Mouse (Mus musculus): ENCODE measurements around the gene Nr1h2. TPM values are rescaled to one million over a fixed set of nuclear protein-coding genes. Genes with fewer than 3 reads are reported as not detected.
A peak's percentile ranks its signal among the peaks of the same experiment; 100 is the strongest.

The Nr1h2 gene
- polyA plus RNA-seq, 1 experiment from 2014 or later: 80.6 TPM

DNA sequence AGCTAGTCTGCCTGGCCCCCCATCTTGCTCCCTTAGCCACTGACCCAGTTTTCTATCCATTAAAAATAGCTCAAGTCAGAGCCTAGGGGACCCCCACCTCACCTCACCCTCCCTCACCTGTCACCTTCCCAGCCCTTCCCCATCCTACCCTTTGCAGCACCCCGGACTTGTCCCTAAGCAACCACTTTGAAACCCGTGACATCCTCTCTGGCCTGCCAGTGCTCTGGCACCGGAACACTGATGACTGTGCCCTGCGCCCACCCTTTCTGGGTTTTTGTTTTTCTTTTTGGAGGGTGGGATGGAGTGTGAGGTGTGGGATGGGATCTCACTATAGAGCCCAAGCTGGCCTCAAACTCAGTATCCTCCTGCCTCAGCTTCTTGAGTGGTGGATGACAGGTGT is 43.9 kb upstream of the Nr1h2 start:
- no peak overlapping the region for H3K4me2 ChIP-seq (ENCODE audit: low read length)
- H3K9me3 ChIP-seq (replicated peaks; ENCODE audit: low read length): no peaks in the 10 kb centered on the region
- whole genome bisulfite sequencing: 92% methylated on average over 4 of the region's 4 CpGs
- H3K4me3 ChIP-seq (replicated peaks; ENCODE audit: low read depth, low read length): no peak overlapping the region
- no peak for TF ChIP-seq CTCF (IDR thresholded peaks at IDR 0.05; ENCODE audit: low read depth)
- H3K27ac ChIP-seq: no peak overlapping the region
- no peaks in the 10 kb centered on the region for H3K4me1 ChIP-seq (replicated peaks; ENCODE audit: insufficient read depth, low read length)
- no peak for ATAC-seq (replicated peaks; ENCODE audit: low FRiP score, low read depth)
- peaks cover 25% of the 10 kb centered on the region for H3K27me3 ChIP-seq (ENCODE audit: insufficient read depth, low read length)
- no peak overlapping the region for H3K9ac ChIP-seq (ENCODE audit: low read depth, low read length)
- H3K36me3 ChIP-seq (ENCODE audit: insufficient read depth, low read length): no peaks in the 10 kb centered on the region
- DNase-seq (ENCODE audit: low spot score): no peak

DNA sequence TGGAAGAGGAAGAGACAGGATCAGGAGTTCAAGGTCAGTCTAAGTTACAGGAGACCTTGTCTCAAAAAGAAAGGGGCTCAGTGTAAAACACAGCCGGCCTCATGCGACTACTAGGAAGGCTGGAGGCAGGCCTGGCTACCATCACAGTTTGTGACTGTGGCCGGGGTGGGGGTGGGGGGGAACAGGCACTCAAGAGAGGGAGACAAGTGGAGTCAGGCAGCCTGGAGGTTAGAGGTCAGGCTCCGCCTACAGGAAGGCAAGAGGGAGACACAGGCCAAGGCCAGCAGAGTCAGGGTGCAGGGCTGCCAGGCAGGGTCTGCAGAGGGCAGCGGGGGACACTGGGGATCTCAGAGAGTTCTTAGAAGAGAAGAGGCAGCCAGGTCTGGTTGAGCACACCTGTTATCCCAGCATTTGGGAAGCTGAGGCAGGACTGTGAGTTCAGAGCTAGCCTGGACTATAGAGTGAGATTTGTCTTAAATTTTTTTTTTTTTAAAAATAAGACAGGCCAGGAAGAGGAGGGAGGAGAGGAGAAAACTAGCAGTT is 43.3 kb upstream of the Nr1h2 start:
- Histone ChIP-seq H3K9me3 (replicated peaks; ENCODE audit: low read length) (no peaks in the 10 kb centered on the region), H3K4me3 (replicated peaks; ENCODE audit: low read depth, low read length) (no peak overlapping the region), H3K27ac (no peak overlapping the region), H3K4me2 (ENCODE audit: low read length) (no peak overlapping the region), H3K36me3 (ENCODE audit: insufficient read depth, low read length) (no peaks in the 10 kb centered on the region), H3K4me1 (replicated peaks; ENCODE audit: insufficient read depth, low read length) (no peaks in the 10 kb centered on the region), H3K27me3 (ENCODE audit: insufficient read depth, low read length) (peaks cover 25% of the 10 kb centered on the region), H3K9ac (ENCODE audit: low read depth, low read length) (no peak overlapping the region)
- DNase-seq (ENCODE audit: low spot score) (no peak), ATAC-seq (replicated peaks; ENCODE audit: low FRiP score, low read depth) (no peak)
- no peak for TF ChIP-seq CTCF (IDR thresholded peaks at IDR 0.05; ENCODE audit: low read depth)
- 52% methylated on average over 5 of the region's 5 CpGs for WGBS

DNA sequence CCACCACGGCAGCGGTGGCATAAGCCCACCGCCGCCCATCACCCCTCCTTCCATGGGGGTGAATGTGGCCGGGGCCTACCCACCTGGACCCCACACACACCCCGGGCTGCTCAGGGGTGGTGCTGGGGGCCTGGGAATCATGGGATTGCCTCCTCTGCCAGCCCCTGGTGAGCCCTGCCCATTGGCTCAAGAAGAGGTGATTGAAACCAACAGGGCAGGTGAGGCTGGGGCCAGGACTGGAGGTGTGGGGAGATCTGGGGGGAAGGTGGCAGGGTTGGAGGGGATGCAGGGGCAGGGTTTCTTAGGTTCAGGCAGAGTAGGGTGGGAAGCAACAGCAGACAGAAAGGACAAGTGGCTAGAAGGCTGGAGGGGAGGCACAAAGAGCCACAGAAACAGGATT is 42.3 kb upstream of the Nr1h2 start:
- no peak for TF ChIP-seq CTCF (IDR thresholded peaks at IDR 0.05; ENCODE audit: low read depth)

DNA sequence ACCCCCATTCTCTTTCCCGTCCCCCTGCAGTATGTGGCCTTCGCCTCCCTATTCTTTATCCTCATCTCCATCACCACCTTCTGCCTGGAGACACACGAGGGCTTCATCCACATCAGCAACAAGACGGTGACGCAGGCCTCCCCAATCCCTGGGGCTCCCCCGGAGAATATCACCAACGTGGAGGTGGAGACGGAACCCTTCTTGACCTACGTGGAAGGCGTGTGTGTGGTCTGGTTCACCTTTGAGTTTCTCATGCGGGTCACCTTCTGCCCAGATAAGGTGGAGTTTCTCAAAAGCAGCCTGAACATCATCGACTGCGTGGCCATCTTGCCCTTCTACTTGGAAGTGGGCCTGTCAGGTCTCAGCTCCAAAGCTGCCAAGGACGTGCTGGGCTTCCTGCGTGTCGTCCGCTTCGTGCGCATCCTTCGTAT is 41.4 kb upstream of the Nr1h2 start:
- no peak overlapping the region for H3K9ac ChIP-seq (ENCODE audit: low read depth, low read length)
- DNase-seq (ENCODE audit: low spot score) (no peak), ATAC-seq (replicated peaks; ENCODE audit: low FRiP score, low read depth) (no peak)
- no peak overlapping the region for H3K4me2 ChIP-seq (ENCODE audit: low read length)
- peaks cover 27% of the 10 kb centered on the region for H3K27me3 ChIP-seq (ENCODE audit: insufficient read depth, low read length)
- WGBS: 90% methylated on average over 20 of the region's 20 CpGs
- H3K27ac ChIP-seq: no peak overlapping the region
- H3K9me3 ChIP-seq (replicated peaks; ENCODE audit: low read length): no peaks in the 10 kb centered on the region
- H3K4me3 ChIP-seq (replicated peaks; ENCODE audit: low read depth, low read length): no peak overlapping the region
- H3K36me3 ChIP-seq (ENCODE audit: insufficient read depth, low read length): no peaks in the 10 kb centered on the region
- peaks cover 3% of the 10 kb centered on the region; the same call in 1 of the 2 replicates for H3K4me1 ChIP-seq (replicated peaks; ENCODE audit: insufficient read depth, low read length)
- TF ChIP-seq CTCF (IDR thresholded peaks at IDR 0.05; ENCODE audit: low read depth): no peak

More for the DNA sequence above, 42.3 kb upstream of the Nr1h2 start:
- H3K36me3 ChIP-seq (ENCODE audit: insufficient read depth, low read length): no peaks in the 10 kb centered on the region
- 93% methylated on average over 6 of the region's 6 CpGs for WGBS
- no peaks in the 10 kb centered on the region; the same call in 1 of the 2 replicates for H3K4me1 ChIP-seq (replicated peaks; ENCODE audit: insufficient read depth, low read length)
- H3K4me3 ChIP-seq (replicated peaks; ENCODE audit: low read depth, low read length): no peak overlapping the region
- no peak overlapping the region for H3K4me2 ChIP-seq (ENCODE audit: low read length)
- H3K27ac ChIP-seq: no peak overlapping the region
- no peak for ATAC-seq (replicated peaks; ENCODE audit: low FRiP score, low read depth)
- no peak for DNase-seq (ENCODE audit: low spot score)
- H3K9ac ChIP-seq (ENCODE audit: low read depth, low read length): no peak overlapping the region
- no peaks in the 10 kb centered on the region for H3K9me3 ChIP-seq (replicated peaks; ENCODE audit: low read length)
- H3K27me3 ChIP-seq (ENCODE audit: insufficient read depth, low read length): peaks cover 27% of the 10 kb centered on the region

DNA sequence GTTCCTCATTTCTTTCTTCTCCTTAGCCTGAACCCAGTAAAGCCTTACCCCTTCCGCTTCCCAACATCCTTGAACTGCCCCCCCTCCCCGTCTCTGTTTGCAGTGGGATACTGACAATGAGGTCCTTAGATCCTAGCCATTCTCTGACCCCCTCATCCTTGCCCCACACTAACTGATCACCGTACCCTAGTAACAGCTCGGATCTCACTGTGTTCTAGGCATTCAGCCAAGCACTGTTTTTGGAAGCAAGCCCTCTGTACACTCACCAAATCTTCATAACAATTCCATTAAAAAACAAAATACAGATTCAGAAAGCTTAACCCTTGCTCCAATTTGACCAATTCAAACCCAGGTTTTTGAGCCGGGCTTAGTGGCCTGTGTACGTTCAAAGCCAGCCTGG is 40.5 kb upstream of the Nr1h2 start:
- Histone ChIP-seq H3K4me2 (ENCODE audit: low read length) (no peak overlapping the region), H3K36me3 (ENCODE audit: insufficient read depth, low read length) (no peaks in the 10 kb centered on the region), H3K4me1 (replicated peaks; ENCODE audit: insufficient read depth, low read length) (peaks cover 3% of the 10 kb centered on the region; the same call in 1 of the 2 replicates), H3K27ac (no peak overlapping the region), H3K4me3 (replicated peaks; ENCODE audit: low read depth, low read length) (no peak overlapping the region), H3K9me3 (replicated peaks; ENCODE audit: low read length) (no peaks in the 10 kb centered on the region), H3K9ac (ENCODE audit: low read depth, low read length) (no peak overlapping the region), H3K27me3 (ENCODE audit: insufficient read depth, low read length) (peaks cover 34% of the 10 kb centered on the region)
- TF ChIP-seq CTCF (IDR thresholded peaks at IDR 0.05; ENCODE audit: low read depth): no peak
- no peak for ATAC-seq (replicated peaks; ENCODE audit: low FRiP score, low read depth)
- 61% methylated on average over 6 of the region's 6 CpGs for WGBS
- DNase-seq (ENCODE audit: low spot score): no peak

DNA sequence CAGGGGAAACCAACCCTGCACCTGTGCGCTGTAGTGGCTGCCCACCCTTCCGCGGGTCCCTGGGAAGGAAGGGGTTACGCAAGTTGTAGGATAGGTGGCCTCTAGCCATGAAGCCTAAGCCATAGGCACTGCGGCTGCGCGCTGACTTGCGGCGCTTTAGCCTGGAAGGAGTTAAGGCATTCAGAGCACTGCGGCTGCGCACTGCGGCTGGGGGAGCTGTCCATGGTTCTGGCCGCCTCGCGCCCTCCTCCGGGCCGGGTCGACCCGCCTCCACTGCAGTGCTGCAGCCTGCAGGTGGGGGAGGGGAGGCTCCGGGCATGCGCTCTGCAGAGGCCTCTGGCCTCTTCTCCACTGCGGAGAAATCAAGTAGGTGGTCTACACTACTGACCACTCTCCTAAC is 40.0 kb upstream of the Nr1h2 start:
- Histone ChIP-seq H3K36me3 (ENCODE audit: insufficient read depth, low read length) (no peaks in the 10 kb centered on the region), H3K9ac (ENCODE audit: low read depth, low read length) (no peak overlapping the region), H3K4me3 (replicated peaks; ENCODE audit: low read depth, low read length) (no peak overlapping the region), H3K4me1 (replicated peaks; ENCODE audit: insufficient read depth, low read length) (peaks cover 3% of the 10 kb centered on the region; the same call in 1 of the 2 replicates), H3K4me2 (ENCODE audit: low read length) (0 out of 2 replicates have a peak overlapping the region, but pooled peaks have one; percentile 13), H3K9me3 (replicated peaks; ENCODE audit: low read length) (no peaks in the 10 kb centered on the region), H3K27ac (no peak overlapping the region), H3K27me3 (ENCODE audit: insufficient read depth, low read length) (peaks cover 37% of the 10 kb centered on the region)
- TF ChIP-seq CTCF (IDR thresholded peaks at IDR 0.05; ENCODE audit: low read depth): no peak
- WGBS: under 1% methylated on average over 21 of the region's 22 CpGs
- DNase-seq (ENCODE audit: low spot score) (peak; percentile 84), ATAC-seq (replicated peaks; ENCODE audit: low FRiP score, low read depth) (0 out of 2 replicates have a peak, but pooled peaks have one; percentile 9)

DNA sequence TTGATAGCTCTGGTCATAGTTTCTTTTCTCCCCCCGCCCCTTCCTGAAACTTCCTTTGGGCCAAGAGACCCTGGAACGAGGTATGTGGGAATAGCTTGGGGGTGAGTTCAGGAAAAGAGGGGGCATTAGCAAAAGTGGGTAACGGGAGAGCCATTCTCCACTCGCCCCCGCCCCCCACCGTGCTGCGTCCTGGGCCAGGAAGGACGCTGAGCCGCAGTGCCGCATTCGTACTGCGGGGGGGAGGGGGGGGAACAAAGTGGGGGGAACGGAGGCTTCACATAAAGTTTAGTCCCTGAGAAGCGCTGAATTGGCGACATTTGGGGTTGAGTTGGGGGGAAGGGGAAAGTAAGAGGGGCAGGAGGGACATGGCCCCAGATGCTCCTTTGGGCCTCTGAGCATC is 39.3 kb upstream of the Nr1h2 start:
- Histone ChIP-seq H3K9ac (ENCODE audit: low read depth, low read length) (no peak overlapping the region), H3K27me3 (ENCODE audit: insufficient read depth, low read length) (peaks cover 43% of the 10 kb centered on the region), H3K4me1 (replicated peaks; ENCODE audit: insufficient read depth, low read length) (peaks cover 3% of the 10 kb centered on the region; the same call in 1 of the 2 replicates), H3K9me3 (replicated peaks; ENCODE audit: low read length) (no peaks in the 10 kb centered on the region), H3K27ac (no peak overlapping the region), H3K36me3 (ENCODE audit: insufficient read depth, low read length) (no peaks in the 10 kb centered on the region), H3K4me2 (ENCODE audit: low read length) (no peak overlapping the region), H3K4me3 (replicated peaks; ENCODE audit: low read depth, low read length) (no peak overlapping the region)
- no peak for TF ChIP-seq CTCF (IDR thresholded peaks at IDR 0.05; ENCODE audit: low read depth)
- WGBS: 2% methylated on average over 15 of the region's 15 CpGs
- no peak for ATAC-seq (replicated peaks; ENCODE audit: low FRiP score, low read depth)
- DNase-seq (ENCODE audit: low spot score): no peak
